Mouse (Mus musculus): ENCODE data around the gene Fscn1.

DNA sequence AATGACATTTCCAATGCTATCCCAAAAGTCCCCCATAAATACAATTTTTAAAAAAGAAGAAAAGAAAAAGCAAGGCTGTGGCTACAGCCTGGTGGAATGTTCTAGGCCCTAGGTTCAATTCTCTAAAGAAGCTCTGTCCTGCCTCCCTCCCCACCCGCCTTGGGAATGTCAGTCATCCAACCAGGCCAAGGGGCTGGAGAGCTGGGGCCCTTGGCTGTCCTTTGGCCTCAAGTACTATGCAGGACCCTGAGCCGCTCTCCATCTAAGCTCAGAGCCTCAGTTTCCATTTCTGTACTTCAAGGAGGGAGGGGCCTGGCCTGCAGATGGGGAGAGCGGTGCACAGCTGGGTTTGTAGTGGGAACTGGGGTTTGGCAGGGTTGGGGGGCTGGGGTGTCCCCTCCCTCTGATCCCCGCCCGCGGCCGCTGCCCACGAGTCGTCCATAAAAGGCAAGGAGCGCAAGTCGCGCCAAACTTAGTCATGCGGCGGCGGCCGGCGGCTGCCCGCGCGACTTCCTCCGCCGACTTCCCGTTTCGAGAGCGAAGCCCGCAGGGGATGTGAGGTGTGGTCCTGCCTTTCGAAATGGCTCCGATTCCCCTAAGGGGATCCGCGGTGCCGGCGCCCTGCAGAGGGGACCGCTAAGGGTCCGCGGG is 31.3 kb upstream of the Fscn1 start:
- no peak for TF ChIP-seq CTCF (IDR thresholded peaks at IDR 0.05; ENCODE audit: low read depth)
- TF ChIP-seq EP300 (IDR thresholded peaks at IDR 0.05; ENCODE audit: low read depth) = no peak
